In the genomic region with DNA sequence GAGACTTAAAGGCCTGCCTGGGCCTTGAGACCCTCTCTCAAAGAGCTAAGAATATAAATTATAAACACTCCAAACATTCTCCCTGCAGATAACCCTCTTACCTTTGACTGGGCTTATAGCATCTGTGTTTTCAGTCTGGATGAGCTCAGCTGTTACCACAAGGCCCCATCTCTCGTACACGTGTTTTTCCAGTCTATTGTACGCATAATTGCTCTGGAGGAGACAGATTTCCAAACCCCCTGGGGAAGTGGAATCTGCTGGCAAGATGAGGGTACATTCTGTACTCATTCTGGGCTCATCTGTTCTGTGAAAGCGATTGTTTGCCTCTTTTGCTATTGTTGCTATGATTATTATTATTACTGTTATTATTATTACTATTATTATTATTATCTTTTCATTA, we compare ENCODE assay signal across 22 mouse cellular contexts. TPM values are rescaled to one million over a fixed set of nuclear protein-coding genes. Genes with fewer than 3 reads are reported as not detected.
DNase-seq lines count a peak whose midpoint lies in the region; ATAC-seq lines count a peak whose summit lies in the region.
"Had no signal": no experiment of that assay in that cellular context is flagged by ENCODE, and none has a peak within 500 bp of the region (broad histone marks: within the 10 kb centered on the region; RNA-seq: fewer than 3 reads in every experiment).

No protein-coding gene starts in this region.

- no peak overlapping the region for H3K9ac ChIP-seq in liver, embryonic 12.5 days
- no peak overlapping the region for H3K9ac ChIP-seq in hindbrain, embryonic 13.5 days
- H3K9ac ChIP-seq in neural tube, embryonic 15.5 days (replicated peaks): no peak overlapping the region
- H3K9ac ChIP-seq: embryonic facial prominence, embryonic 12.5 days; liver, embryonic 14.5 days had no signal

- DNase-seq in cerebellum, postnatal 10 days: peak; percentile 40 to 48
- no peak for DNase-seq in cerebellum, postnatal 25 days
- DNase-seq in liver: no peak
- DNase-seq in spleen, adult 12 weeks (ENCODE audit: low spot score): no peak
- DNase-seq in lung, postnatal 10 days: no peak
- DNase-seq: adrenal gland, postnatal 10 days; cerebellum, adult 2 months; gastrocnemius, postnatal 25 days; retina, postnatal 1 day had no signal

- ATAC-seq in liver, embryonic 12.5 days: no peak
- ATAC-seq in hindbrain, embryonic 13.5 days (ENCODE audit: low FRiP score): no peak
- ATAC-seq in neural tube, embryonic 15.5 days (ENCODE audit: low FRiP score): no peak
- ATAC-seq: inflammation-experienced regulatory T-cells, adult 6 months had no signal

- no peaks in the 10 kb centered on the region for H3K9me3 ChIP-seq in liver, embryonic 12.5 days (replicated peaks)
- H3K9me3 ChIP-seq in hindbrain, embryonic 13.5 days: no peaks in the 10 kb centered on the region
- no peaks in the 10 kb centered on the region for H3K9me3 ChIP-seq in neural tube, embryonic 15.5 days (replicated peaks)

- no peak overlapping the region for H3K4me3 ChIP-seq in liver, embryonic 12.5 days
- H3K4me3 ChIP-seq in hindbrain, embryonic 13.5 days: no peak overlapping the region
- no peak overlapping the region for H3K4me3 ChIP-seq in neural tube, embryonic 15.5 days (replicated peaks)
- H3K4me3 ChIP-seq: embryonic facial prominence, embryonic 12.5 days; left cerebral cortex, adult 2 months had no signal

- H3K4me1 ChIP-seq in liver, embryonic 12.5 days: peaks cover 16% of the 10 kb centered on the region
- H3K4me1 ChIP-seq in hindbrain, embryonic 13.5 days (replicated peaks): peaks cover 23% of the 10 kb centered on the region
- H3K4me1 ChIP-seq in neural tube, embryonic 15.5 days: peaks cover 16% of the 10 kb centered on the region; the same call in 1 of the 2 replicates
- H3K4me1 ChIP-seq: embryonic facial prominence, embryonic 12.5 days had no signal

- 68% methylated on average over 4 of the region's 4 CpGs for WGBS in liver, embryonic 12.5 days (ENCODE audit: insufficient replicate concordance)
- 35% methylated on average over 4 of the region's 4 CpGs for WGBS in hindbrain, embryonic 13.5 days
- WGBS in neural tube, embryonic 15.5 days: 20% methylated on average over 4 of the region's 4 CpGs

- no peaks in the 10 kb centered on the region for H3K27me3 ChIP-seq in liver, embryonic 12.5 days (replicated peaks)
- H3K27me3 ChIP-seq in hindbrain, embryonic 13.5 days: no peaks in the 10 kb centered on the region
- H3K27me3 ChIP-seq in neural tube, embryonic 15.5 days (replicated peaks): no peaks in the 10 kb centered on the region
- H3K27me3 ChIP-seq: embryonic facial prominence, embryonic 12.5 days had no signal

- H3K36me3 ChIP-seq in liver, embryonic 12.5 days: no peaks in the 10 kb centered on the region
- no peaks in the 10 kb centered on the region for H3K36me3 ChIP-seq in hindbrain, embryonic 13.5 days
- H3K36me3 ChIP-seq in neural tube, embryonic 15.5 days: no peaks in the 10 kb centered on the region
- H3K36me3 ChIP-seq: embryonic facial prominence, embryonic 12.5 days had no signal

- peak overlapping the region; percentile 26 for H3K4me2 ChIP-seq in liver, embryonic 12.5 days
- H3K4me2 ChIP-seq in hindbrain, embryonic 13.5 days: no peak overlapping the region
- no peak overlapping the region for H3K4me2 ChIP-seq in neural tube, embryonic 15.5 days
- H3K4me2 ChIP-seq: embryonic facial prominence, embryonic 12.5 days had no signal

- no peak overlapping the region for H3K27ac ChIP-seq in liver, embryonic 12.5 days
- peak overlapping the region; percentile 63 for H3K27ac ChIP-seq in hindbrain, embryonic 13.5 days
- peak overlapping the region; percentile 49 for H3K27ac ChIP-seq in neural tube, embryonic 15.5 days (replicated peaks)
- H3K27ac ChIP-seq: embryonic facial prominence, embryonic 12.5 days; kidney, postnatal 0 days; left cerebral cortex, adult 2 months; liver, embryonic 14.5 days had no signal

RNA-seq across cellular contexts. Expression of a gene that starts 46.3 kb away (rescaled TPM):
- 2.1 and 2.5 TPM in 2 replicates for polyA plus RNA-seq in liver, embryonic 12.5 days (2016; fragmentation: Nextera tagmentation; extraction: Ambion mirVana)
- polyA plus RNA-seq in hindbrain, embryonic 13.5 days (2015; fragmentation: Nextera tagmentation; extraction: Ambion mirVana): 0.89 and 1.3 TPM in 2 replicates
- polyA plus RNA-seq in neural tube, embryonic 15.5 days (2015; fragmentation: Nextera tagmentation; extraction: Ambion mirVana): 1.2 and 3.7 TPM in 2 replicates

RNA-seq across cellular contexts. Expression of a gene that starts 52.1 kb away (rescaled TPM):
- not detected in 2 replicates for polyA plus RNA-seq in liver, embryonic 12.5 days (2016; fragmentation: Nextera tagmentation; extraction: Ambion mirVana)
- polyA plus RNA-seq in hindbrain, embryonic 13.5 days (2015; fragmentation: Nextera tagmentation; extraction: Ambion mirVana): not detected in 2 replicates
- 3.5 TPM in 1 of 2 replicates, not detected in the other for polyA plus RNA-seq in neural tube, embryonic 15.5 days (2015; fragmentation: Nextera tagmentation; extraction: Ambion mirVana)
- polyA plus RNA-seq: cerebellum, adult 2 months; cortical plate, adult 2 months; embryonic facial prominence, embryonic 12.5 days; heart, postnatal 0 days; inflammation-experienced regulatory T-cells, adult 6 months; limb, embryonic 11.5 days had no signal

RNA-seq across cellular contexts. Expression of a gene that starts 56.4 kb away (rescaled TPM):
- polyA plus RNA-seq in liver, embryonic 12.5 days (2016; fragmentation: Nextera tagmentation; extraction: Ambion mirVana): 0.10 TPM in 1 of 2 replicates, not detected in the other
- polyA plus RNA-seq in hindbrain, embryonic 13.5 days (2015; fragmentation: Nextera tagmentation; extraction: Ambion mirVana): 0.18 and 0.27 TPM in 2 replicates
- polyA plus RNA-seq in neural tube, embryonic 15.5 days (2015; fragmentation: Nextera tagmentation; extraction: Ambion mirVana): 0.80 and 1.0 TPM in 2 replicates
- polyA plus RNA-seq: heart, postnatal 0 days; inflammation-experienced regulatory T-cells, adult 6 months; liver, embryonic 14.5 days; lung, embryonic 16.5 days; thymus, postnatal 0 days had no signal

Comparison
In these comparisons a context has a peak if more than half of its experiments do, and no peak if none do; other contexts are left out.
1. DNase-seq: peak in cerebellum, postnatal 10 days (2 of 2); none in cerebellum, postnatal 25 days (0 of 2), liver (single experiment), spleen, adult 12 weeks (single experiment) and lung, postnatal 10 days (single experiment).